Mouse (Mus musculus): ENCODE measurements around the gene 2210011C24Rik. TPM values are rescaled to one million over a fixed set of nuclear protein-coding genes. Genes with fewer than 3 reads are reported as not detected.
A peak's percentile ranks its signal among the peaks of the same experiment; 100 is the strongest.

Gene 2210011C24Rik
- polyA plus RNA-seq, 1 experiment from 2014 or later, result not detected

MicroRNA genes within 50 kb of the gene (microRNA counts, 519-probe panel; counts per million panel counts)
- microRNA mmu-miR-1199, result not detected

Small RNA genes lying within 50 kb of the gene (microRNA-seq; reads per million reads assigned to microRNA genes)
- gene Mir1199 (1.2 reads per million), gene Mir8111 (3.1 reads per million, percentile 8 among the genes with 10 or more reads in this experiment)

Other genes starting within 250 kb of the 2210011C24Rik start
- 11.2 and 11.4 TPM in 2 replicates for gene Adgrl1, start 112.1 kb downstream of the 2210011C24Rik start, polyA plus RNA-seq (2016; fragmentation: Nextera tagmentation; extraction: Ambion mirVana)
- 0.34 and 0.40 TPM in 2 replicates for gene Gm10644, start 57.0 kb downstream of the 2210011C24Rik start, polyA plus RNA-seq (2016; fragmentation: Nextera tagmentation; extraction: Ambion mirVana)
- gene Asf1b, start 56.7 kb downstream of the 2210011C24Rik start, polyA plus RNA-seq (2016; fragmentation: Nextera tagmentation; extraction: Ambion mirVana), result 55.0 and 58.3 TPM in 2 replicates
- gene Prkaca, start 39.2 kb downstream of the 2210011C24Rik start, polyA plus RNA-seq (2016; fragmentation: Nextera tagmentation; extraction: Ambion mirVana), result 216 and 234 TPM in 2 replicates
- 4.5 and 5.8 TPM in 2 replicates for gene Samd1, start 14.5 kb downstream of the 2210011C24Rik start, polyA plus RNA-seq (2016; fragmentation: Nextera tagmentation; extraction: Ambion mirVana)
- 0.22 and 0.54 TPM in 2 replicates for gene 1700067K01Rik, start 10.7 kb downstream of the 2210011C24Rik start, polyA plus RNA-seq (2016; fragmentation: Nextera tagmentation; extraction: Ambion mirVana)
- 1.7 and 2.1 TPM in 2 replicates for gene Palm3, start 9.3 kb upstream of the 2210011C24Rik start, polyA plus RNA-seq (2016; fragmentation: Nextera tagmentation; extraction: Ambion mirVana)
- 4.4 and 5.3 TPM in 2 replicates for gene Il27ra, start 30.4 kb upstream of the 2210011C24Rik start, polyA plus RNA-seq (2016; fragmentation: Nextera tagmentation; extraction: Ambion mirVana)
- not detected in 2 replicates for gene Rln3, start 32.8 kb upstream of the 2210011C24Rik start, polyA plus RNA-seq (2016; fragmentation: Nextera tagmentation; extraction: Ambion mirVana)
- 1.2 TPM in 2 replicates for gene Gm10643, start 53.0 kb upstream of the 2210011C24Rik start, polyA plus RNA-seq (2016; fragmentation: Nextera tagmentation; extraction: Ambion mirVana)
- gene Rfx1, start 54.7 kb upstream of the 2210011C24Rik start, polyA plus RNA-seq (2016; fragmentation: Nextera tagmentation; extraction: Ambion mirVana), result 6.9 and 7.5 TPM in 2 replicates
- gene Dcaf15, start 92.6 kb upstream of the 2210011C24Rik start, polyA plus RNA-seq (2016; fragmentation: Nextera tagmentation; extraction: Ambion mirVana), result 10.5 and 11.4 TPM in 2 replicates
- gene Podnl1, start 113.8 kb upstream of the 2210011C24Rik start, polyA plus RNA-seq (2016; fragmentation: Nextera tagmentation; extraction: Ambion mirVana), result 0.14 TPM in 1 of 2 replicates, not detected in the other
- 17.7 and 18.1 TPM in 2 replicates for gene Cc2d1a, start 135.8 kb upstream of the 2210011C24Rik start, polyA plus RNA-seq (2016; fragmentation: Nextera tagmentation; extraction: Ambion mirVana)
- 1.00 and 1.1 TPM in 2 replicates for gene 4930432K21Rik, start 135.9 kb upstream of the 2210011C24Rik start, polyA plus RNA-seq (2016; fragmentation: Nextera tagmentation; extraction: Ambion mirVana)
- 1.7 and 3.0 TPM in 2 replicates for gene Nanos3, start 173.0 kb upstream of the 2210011C24Rik start, polyA plus RNA-seq (2016; fragmentation: Nextera tagmentation; extraction: Ambion mirVana)
- 12.9 and 13.7 TPM in 2 replicates for gene Zswim4, start 224.9 kb upstream of the 2210011C24Rik start, polyA plus RNA-seq (2016; fragmentation: Nextera tagmentation; extraction: Ambion mirVana)
- 281 and 286 TPM in 2 replicates for gene D8Ertd738e, start 237.5 kb upstream of the 2210011C24Rik start, polyA plus RNA-seq (2016; fragmentation: Nextera tagmentation; extraction: Ambion mirVana)
- 48.2 and 50.9 TPM in 2 replicates for gene Mri1, start 245.2 kb upstream of the 2210011C24Rik start, polyA plus RNA-seq (2016; fragmentation: Nextera tagmentation; extraction: Ambion mirVana)